Mouse (Mus musculus) stomach, postnatal 0 days (tissue): ENCODE data around the gene Plekhh2.

Experiments used
- CTCF ChIP-seq: IDR thresholded peaks from 2 replicates; pipeline ENCODE4 v1.5.1; 2016; ENCODE audit warnings: antibody characterized with exemption, low read depth, mild to moderate bottlenecking, moderate library complexity
- EP300 ChIP-seq: optimal IDR thresholded peaks from 2 replicates; pipeline ENCODE3; 2016; ENCODE audit warnings: antibody characterized with exemption

- TF ChIP-seq CTCF: no peak
- TF ChIP-seq EP300: no peak
These were observed 65.1 kb downstream of the Plekhh2 start for GRCm38 (mm10) chr17:84576621-84577293.
